Mouse (Mus musculus) liver, postnatal 0 days (tissue): ENCODE measurements at regions not wholly inside any gene's neighbourhood (a gene's known extent, or its start where the extent isn't known, plus 50 kb on each side); places are given as distances from the start of the nearest gene placed in this dataset.

Experiments used
- CTCF ChIP-seq: sonication (generic); IDR thresholded peaks from 2 replicates; pipeline ENCODE4 v1.5.1; 2016; ENCODE audit warnings: antibody characterized with exemption, low read depth
- EP300 ChIP-seq: IDR thresholded peaks from 2 replicates; pipeline ENCODE4 v1.6.1; 2016; ENCODE audit warnings: antibody characterized with exemption, low read depth, mild to moderate bottlenecking

DNA sequence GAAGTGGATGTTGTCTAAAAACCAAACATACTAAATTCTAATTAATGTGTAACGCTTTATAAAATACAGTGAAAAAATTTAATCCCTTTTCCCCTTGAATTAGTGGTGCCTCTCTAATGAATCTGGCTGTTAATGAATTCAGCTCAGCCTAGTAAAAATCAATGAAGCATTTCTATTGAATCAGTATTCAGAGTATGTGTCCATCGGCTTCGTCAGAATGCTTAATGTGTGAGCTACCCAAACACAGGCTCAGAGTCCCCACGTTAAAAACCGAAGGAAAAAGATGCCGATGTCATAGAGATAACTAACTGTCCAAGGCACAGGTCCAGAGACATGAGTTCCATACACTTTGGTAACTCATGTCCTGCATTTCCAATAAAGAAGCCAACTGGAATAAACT is 126.3 kb upstream of the Plekha5 start:
- TF ChIP-seq CTCF, result no peak
- no peak for TF ChIP-seq EP300
